Mouse (Mus musculus) ES-Bruce4 (cell line): ENCODE measurements around the gene Fryl.

Experiments used
- EP300 ChIP-seq: IDR thresholded peaks from 2 replicates; pipeline ENCODE4 v1.6.1; 2011; ENCODE audit warnings: low read depth, low read length; ENCODE audit not compliant: insufficient read depth
- POLR2A ChIP-seq: IDR thresholded peaks from one replicate; pipeline ENCODE4 v1.8.1; 2011; ENCODE audit warnings: low read length; ENCODE audit not compliant: insufficient read depth

DNA sequence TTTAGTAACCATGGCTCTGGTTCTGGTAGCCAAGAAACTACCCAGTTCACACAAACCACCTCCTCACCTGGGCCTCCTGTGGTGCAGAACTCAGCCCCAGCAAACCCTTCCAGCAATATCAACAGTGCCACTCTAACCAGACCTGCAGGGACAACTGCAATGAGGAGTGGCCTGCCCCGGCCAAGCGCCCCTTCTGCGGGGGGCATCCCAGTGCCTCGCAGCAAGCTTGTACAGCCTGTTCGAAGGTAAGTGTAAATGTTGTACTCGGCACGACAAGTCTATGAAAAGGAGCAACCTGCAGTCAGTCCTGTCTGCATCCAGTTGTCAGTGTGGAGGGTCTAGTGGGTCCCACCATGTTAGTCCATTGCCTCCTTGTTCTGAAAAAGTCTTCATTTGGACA, 281.8 kb downstream of the Fryl start, which contains the start of gene Gm10135:
- TF ChIP-seq EP300 (no peak), POLR2A (no peak)
